Mouse (Mus musculus): ENCODE results near the gene Cdk5rap1. TPM values are rescaled to one million over a fixed set of nuclear protein-coding genes. Genes with fewer than 3 reads are reported as not detected.
"Not testable (repeated sequence)": the region's sequence is repeated elsewhere in the genome, so short reads cannot be mapped to it uniquely, and the experiment has no call there.

Cdk5rap1 gene
- polyA plus RNA-seq, 1 experiment from 2014 or later = 15.2 TPM

DNA sequence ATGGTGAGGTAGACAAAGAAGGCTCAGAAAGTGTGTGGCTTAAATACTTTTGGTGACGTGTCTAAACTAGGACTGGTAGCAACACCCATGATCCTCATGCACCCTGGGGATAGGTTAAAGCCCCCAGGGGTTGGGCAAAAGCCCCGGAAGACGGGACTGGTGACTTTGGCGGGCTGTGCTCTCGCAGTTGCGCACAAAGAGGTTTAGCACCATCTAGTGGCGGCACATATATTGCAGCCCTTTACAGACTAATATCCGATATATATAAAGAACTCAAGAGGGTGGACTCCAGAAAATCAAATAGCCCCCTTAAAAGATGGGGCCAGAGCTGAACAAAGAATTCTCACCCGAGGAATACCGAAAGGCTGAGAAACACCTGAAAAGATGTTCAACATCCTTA is 78.1 kb downstream of the Cdk5rap1 start:
- H3K27ac ChIP-seq; H3K36me3 ChIP-seq; H3K27me3 ChIP-seq; H3K9ac ChIP-seq (replicated peaks); H3K9me3 ChIP-seq; ATAC-seq; H3K4me1 ChIP-seq (replicated peaks); H3K4me3 ChIP-seq (replicated peaks): not testable (repeated sequence)
- 0 out of 2 replicates have a peak overlapping the region, but pooled peaks have one; percentile 17 for H3K4me2 ChIP-seq (replicated peaks)
- WGBS = 1% methylated on average over 10 of the region's 10 CpGs

DNA sequence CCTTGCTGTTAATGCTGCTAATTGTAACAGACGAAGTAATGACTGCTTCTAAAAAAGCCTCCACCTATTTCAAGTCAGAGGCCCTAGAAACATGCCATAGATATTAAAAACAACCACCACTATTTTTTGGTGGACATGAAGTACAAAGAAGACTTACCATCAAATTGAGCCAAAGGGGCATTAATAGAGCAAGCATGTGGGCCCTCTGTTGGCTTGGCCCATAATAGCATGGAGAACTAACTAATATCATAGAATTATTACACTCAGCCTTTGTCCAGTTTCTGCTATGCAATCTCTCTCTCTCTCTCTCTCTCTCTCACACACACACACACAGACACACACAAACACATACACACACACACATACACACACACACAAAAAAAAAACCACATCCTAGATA is 80.0 kb downstream of the Cdk5rap1 start:
- WGBS = 87% methylated on average over 1 of the region's 1 CpGs
- no peak overlapping the region for H3K9ac ChIP-seq (replicated peaks)
- no peak overlapping the region for H3K4me3 ChIP-seq (replicated peaks)
- no peak for ATAC-seq
- no peaks in the 10 kb centered on the region for H3K36me3 ChIP-seq
- H3K27ac ChIP-seq = no peak overlapping the region
- H3K4me1 ChIP-seq (replicated peaks) = no peaks in the 10 kb centered on the region
- no peak overlapping the region for H3K4me2 ChIP-seq (replicated peaks)
- H3K27me3 ChIP-seq = no peaks in the 10 kb centered on the region
- H3K9me3 ChIP-seq = no peaks in the 10 kb centered on the region

DNA sequence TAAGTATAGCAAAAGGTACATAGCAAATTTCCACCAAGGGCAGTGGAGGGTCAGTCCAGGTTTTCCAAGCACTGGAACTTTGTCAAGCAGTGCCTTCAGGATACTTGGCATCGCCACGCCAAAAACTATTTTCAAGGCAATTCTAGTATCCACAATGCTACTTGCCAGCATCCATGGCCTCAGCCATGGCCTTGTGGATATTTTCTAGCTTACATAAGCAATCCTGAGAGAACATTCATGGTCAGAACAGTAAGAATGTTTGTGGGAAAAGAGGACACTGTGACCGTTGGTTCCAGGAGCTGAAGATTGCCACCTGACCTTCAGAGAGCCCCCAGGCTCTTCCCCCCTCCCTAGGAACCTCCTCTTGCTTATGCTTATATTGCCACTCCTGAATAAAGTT is 80.9 kb downstream of the Cdk5rap1 start:
- H3K4me2 ChIP-seq (replicated peaks); ATAC-seq; H3K4me1 ChIP-seq (replicated peaks); H3K9ac ChIP-seq (replicated peaks); H3K4me3 ChIP-seq (replicated peaks); H3K9me3 ChIP-seq; H3K27ac ChIP-seq; H3K36me3 ChIP-seq; H3K27me3 ChIP-seq: not testable (repeated sequence)
- 93% methylated on average over 3 of the region's 3 CpGs for WGBS

Other genes with a start within 250 kb of the Cdk5rap1 start
- gene Bpifa3, start 242.7 kb downstream of the Cdk5rap1 start, polyA plus RNA-seq (2015; fragmentation: Nextera tagmentation; extraction: Ambion mirVana) = not detected in 2 replicates
- not detected in 2 replicates for gene Bpifa1, start 230.1 kb downstream of the Cdk5rap1 start, polyA plus RNA-seq (2015; fragmentation: Nextera tagmentation; extraction: Ambion mirVana)
- gene Bpifa5, start 210.4 kb downstream of the Cdk5rap1 start, polyA plus RNA-seq (2015; fragmentation: Nextera tagmentation; extraction: Ambion mirVana) = not detected in 2 replicates
- 0.27 and 0.28 TPM in 2 replicates for gene Bpifb1, start 182.2 kb downstream of the Cdk5rap1 start, polyA plus RNA-seq (2015; fragmentation: Nextera tagmentation; extraction: Ambion mirVana)
- gene Bpifb5, start 149.3 kb downstream of the Cdk5rap1 start, polyA plus RNA-seq (2015; fragmentation: Nextera tagmentation; extraction: Ambion mirVana) = 0.12 TPM in 1 of 2 replicates, not detected in the other
- gene Bpifb9a, start 115.2 kb downstream of the Cdk5rap1 start, polyA plus RNA-seq (2015; fragmentation: Nextera tagmentation; extraction: Ambion mirVana) = not detected in 2 replicates
- gene Bpifb9b, start 65.8 kb downstream of the Cdk5rap1 start, polyA plus RNA-seq (2015; fragmentation: Nextera tagmentation; extraction: Ambion mirVana) = not detected in 2 replicates
- 4.8 and 5.9 TPM in 2 replicates for gene Snta1, start 35.1 kb upstream of the Cdk5rap1 start, polyA plus RNA-seq (2015; fragmentation: Nextera tagmentation; extraction: Ambion mirVana)
- 71.6 and 83.1 TPM in 2 replicates for gene Cbfa2t2, start 63.5 kb upstream of the Cdk5rap1 start, polyA plus RNA-seq (2015; fragmentation: Nextera tagmentation; extraction: Ambion mirVana)
- 1.8 and 2.0 TPM in 2 replicates for gene 1700003F12Rik, start 174.1 kb upstream of the Cdk5rap1 start, polyA plus RNA-seq (2015; fragmentation: Nextera tagmentation; extraction: Ambion mirVana)
- 0.26 and 0.55 TPM in 2 replicates for gene Actl10, start 178.8 kb upstream of the Cdk5rap1 start, polyA plus RNA-seq (2015; fragmentation: Nextera tagmentation; extraction: Ambion mirVana)
- 13.4 and 14.5 TPM in 2 replicates for gene Necab3, start 185.9 kb upstream of the Cdk5rap1 start, polyA plus RNA-seq (2015; fragmentation: Nextera tagmentation; extraction: Ambion mirVana)
- gene E2f1, start 196.9 kb upstream of the Cdk5rap1 start, polyA plus RNA-seq (2015; fragmentation: Nextera tagmentation; extraction: Ambion mirVana) = 13.6 and 15.2 TPM in 2 replicates
- 12.3 and 13.4 TPM in 2 replicates for gene Pxmp4, start 230.7 kb upstream of the Cdk5rap1 start, polyA plus RNA-seq (2015; fragmentation: Nextera tagmentation; extraction: Ambion mirVana)
- 2.0 and 2.1 TPM in 2 replicates for gene Zfp341, start 240.3 kb upstream of the Cdk5rap1 start, polyA plus RNA-seq (2015; fragmentation: Nextera tagmentation; extraction: Ambion mirVana)
- 0.61 and 0.96 TPM in 2 replicates for gene 4930519P11Rik, start 240.4 kb upstream of the Cdk5rap1 start, polyA plus RNA-seq (2015; fragmentation: Nextera tagmentation; extraction: Ambion mirVana)

Measured in midbrain, embryonic 13.5 days (tissue).